Mouse (Mus musculus) ES-Bruce4 (cell line): ENCODE measurements around the gene Pde10a.

Source experiments
- CTCF ChIP-seq: IDR thresholded peaks from one replicate; pipeline ENCODE4 v1.8.1; 2011; ENCODE audit warnings: low read depth, low read length
- EP300 ChIP-seq: IDR thresholded peaks from 2 replicates; pipeline ENCODE4 v1.6.1; 2011; ENCODE audit warnings: low read depth, low read length; ENCODE audit not compliant: insufficient read depth
- POLR2A ChIP-seq: IDR thresholded peaks from one replicate; pipeline ENCODE4 v1.8.1; 2011; ENCODE audit warnings: low read length; ENCODE audit not compliant: insufficient read depth

DNA sequence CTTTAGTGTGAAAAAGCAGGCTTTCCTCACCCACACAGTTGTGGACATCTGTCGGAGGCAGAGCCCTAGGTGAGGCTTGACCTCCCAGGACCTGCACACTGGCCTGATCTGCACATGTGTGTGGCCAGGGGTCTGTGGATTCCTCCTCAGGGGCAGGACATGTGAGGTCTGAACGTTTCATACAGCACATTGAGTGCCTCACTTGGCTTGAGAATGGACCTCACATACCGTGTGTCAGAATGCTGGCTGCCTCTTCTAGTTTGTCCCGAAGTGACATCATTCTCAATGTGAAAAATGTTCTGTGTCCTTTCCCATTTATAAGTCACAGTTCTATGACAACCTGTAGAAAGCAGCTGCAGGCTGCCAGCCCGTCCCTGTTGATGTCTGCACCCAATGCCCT is 385.4 kb downstream of the Pde10a start:
- TF ChIP-seq CTCF (no peak), POLR2A (no peak), EP300 (no peak)
